Mouse (Mus musculus): ENCODE results near the gene Sycp2l.

DNA sequence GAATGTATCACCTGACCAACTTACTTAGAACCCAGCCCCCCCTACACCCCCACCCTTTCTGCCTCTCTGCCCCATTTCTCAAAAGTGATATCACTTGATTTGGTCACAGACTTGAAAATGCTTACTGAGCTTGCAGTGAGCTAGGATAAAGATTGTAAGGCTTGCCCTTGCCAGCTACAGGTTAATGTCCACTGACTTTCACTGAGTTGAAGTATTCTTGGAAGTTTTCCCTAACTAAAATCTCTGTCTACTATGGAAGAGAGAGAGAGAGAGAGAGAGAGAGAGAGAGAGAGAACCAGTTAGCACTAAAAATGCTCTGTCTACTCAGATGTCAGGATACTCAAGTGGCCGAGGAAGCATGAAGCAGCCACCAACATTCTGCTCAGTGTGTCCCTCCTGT is 104.9 kb downstream of the Sycp2l start:
- TF ChIP-seq EP300 (IDR thresholded peaks at IDR 0.05; ENCODE audit: low read depth) = no peak
- TF ChIP-seq CTCF (IDR thresholded peaks at IDR 0.05; ENCODE audit: low read depth) = no peak
